Mouse (Mus musculus) embryonic fibroblast, embryonic 13.5 days (primary cell): ENCODE data around the gene Ptger2. TPM values are rescaled to one million over a fixed set of nuclear protein-coding genes. Genes with fewer than 3 reads are reported as not detected.

Experiments used
- H3K27ac ChIP-seq: 2 replicates; pipeline ENCODE4 v1.5.1; 2012; ENCODE audit warnings: low read length, control low read depth, inconsistent platforms; ENCODE audit not compliant: insufficient read depth
- H3K4me1 ChIP-seq: 2 replicates; pipeline ENCODE4 v1.6.1; 2011; ENCODE audit warnings: low read length; ENCODE audit not compliant: control insufficient read depth, insufficient read depth
- H3K4me3 ChIP-seq: 2 replicates; pipeline ENCODE4 v1.5.1; 2011; ENCODE audit warnings: mild to moderate bottlenecking, control low read depth, low read length; ENCODE audit not compliant: insufficient read depth
- CTCF ChIP-seq: IDR thresholded peaks from 2 replicates; pipeline ENCODE4 v1.5.1; 2011; ENCODE audit warnings: mild to moderate bottlenecking, control low read depth, low read length, moderate library complexity, borderline replicate concordance; ENCODE audit not compliant: insufficient read depth
- POLR2A ChIP-seq: IDR thresholded peaks from 2 replicates; pipeline ENCODE4 v1.6.1; 2011; ENCODE audit warnings: low read depth, mild to moderate bottlenecking, control low read depth, low read length, moderate library complexity
- polyA plus RNA-seq: library from polyadenylated mRNA; stranded (reverse); fragments of >200 nt; gene quantifications from 2 replicates; pipeline ENCODE4 v1.2.4, GENCODE M21; 2011; ENCODE audit warnings: low read depth; ENCODE audit not compliant: missing spikeins, insufficient read length

The Ptger2 gene
- polyA plus RNA-seq, 1 experiment = 0.23 TPM

DNA sequence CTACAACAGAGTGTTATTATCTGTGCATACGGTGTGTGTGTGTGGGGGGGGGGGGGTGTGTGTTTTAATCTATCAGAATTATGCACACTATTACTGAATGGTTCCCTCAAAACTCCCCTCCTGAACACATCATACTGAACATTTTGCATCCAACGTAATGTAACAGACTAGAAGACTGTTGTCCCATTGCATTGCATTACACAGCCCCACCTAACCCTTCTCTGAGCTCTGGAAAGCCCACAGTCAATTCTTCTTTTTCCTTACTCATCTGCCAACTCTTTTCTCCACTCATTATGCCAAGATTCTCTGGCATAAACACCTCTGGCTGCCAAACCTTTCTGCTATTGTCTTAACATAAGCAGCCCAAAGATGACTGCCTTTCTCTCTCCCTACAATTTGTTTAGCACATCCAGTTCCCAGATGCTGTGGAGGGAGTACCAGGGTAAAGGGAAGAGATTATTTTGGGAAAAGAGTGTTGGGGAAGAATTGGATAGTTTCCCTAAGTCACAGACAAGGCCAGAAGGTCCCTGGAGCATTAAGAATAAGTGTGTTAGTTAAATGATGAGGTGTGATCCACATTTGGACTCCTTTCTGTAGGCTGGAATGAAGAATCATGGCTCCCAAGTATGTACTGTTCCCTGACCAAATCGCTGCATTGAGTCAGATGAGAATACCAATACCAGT, 12.2 kb downstream of the Ptger2 start:
- Histone ChIP-seq H3K4me1 (peaks cover under 1% of the 10 kb centered on the region; the same call in 1 of the 2 replicates), H3K27ac (no peak overlapping the region), H3K4me3 (no peak overlapping the region)
- no peak for TF ChIP-seq CTCF
- no peak for TF ChIP-seq POLR2A

DNA sequence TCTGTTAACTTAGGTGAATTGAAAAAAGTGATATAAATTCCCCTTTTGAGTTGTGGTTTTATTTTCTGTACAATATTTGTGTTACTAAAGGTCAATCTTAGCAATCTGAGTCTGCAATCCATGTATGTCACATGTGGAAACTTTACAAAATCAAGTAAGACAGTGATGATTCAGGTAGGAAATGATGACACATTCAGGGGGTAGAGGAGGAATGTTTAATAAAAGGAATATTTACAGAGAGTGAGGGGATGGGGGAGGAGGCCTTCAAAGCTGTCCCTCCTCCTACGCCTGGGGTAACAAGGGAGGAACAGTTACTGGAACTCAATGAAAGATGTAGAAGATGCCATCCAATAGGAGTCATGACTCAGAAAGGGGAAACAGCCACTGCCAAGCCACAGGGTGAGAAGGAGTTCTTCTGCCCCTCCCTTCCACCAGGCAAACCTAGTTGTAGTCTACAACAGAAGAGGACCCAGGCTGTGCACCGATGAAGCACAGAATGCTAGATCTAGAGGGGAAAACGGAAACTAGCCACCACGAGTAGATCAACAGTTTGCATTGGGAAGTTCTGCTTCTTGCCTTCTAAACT, 17.8 kb downstream of the Ptger2 start:
- H3K4me3 ChIP-seq = no peak overlapping the region
- peaks cover 2% of the 10 kb centered on the region; the same call in 1 of the 2 replicates for H3K4me1 ChIP-seq
- peak overlapping the region; percentile 50; the same call in 1 of the 2 replicates for H3K27ac ChIP-seq
- TF ChIP-seq CTCF = no peak
- no peak for TF ChIP-seq POLR2A

DNA sequence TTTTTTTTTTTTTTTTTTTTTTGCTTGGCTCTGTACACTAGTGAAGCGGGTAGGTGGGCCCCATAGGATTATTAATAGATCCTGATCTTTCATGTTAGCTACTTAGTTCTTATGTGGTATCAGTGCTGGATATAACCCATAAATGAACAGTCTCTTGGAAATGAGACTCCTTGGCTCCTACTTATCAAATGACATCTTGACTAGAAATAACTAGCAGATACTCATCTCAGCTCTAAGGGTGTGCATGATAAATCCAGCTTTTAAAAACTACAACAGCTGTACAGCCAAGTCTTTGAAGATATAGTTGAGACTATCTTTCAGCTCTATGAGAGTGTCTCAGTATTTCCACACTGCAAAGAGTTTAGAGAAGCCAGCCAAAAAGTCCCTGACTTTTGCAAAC, 21.2 kb downstream of the Ptger2 start:
- no peak overlapping the region for H3K27ac ChIP-seq
- no peak for TF ChIP-seq CTCF
- peaks cover 2% of the 10 kb centered on the region; the same call in 1 of the 2 replicates for H3K4me1 ChIP-seq
- no peak overlapping the region for H3K4me3 ChIP-seq

DNA sequence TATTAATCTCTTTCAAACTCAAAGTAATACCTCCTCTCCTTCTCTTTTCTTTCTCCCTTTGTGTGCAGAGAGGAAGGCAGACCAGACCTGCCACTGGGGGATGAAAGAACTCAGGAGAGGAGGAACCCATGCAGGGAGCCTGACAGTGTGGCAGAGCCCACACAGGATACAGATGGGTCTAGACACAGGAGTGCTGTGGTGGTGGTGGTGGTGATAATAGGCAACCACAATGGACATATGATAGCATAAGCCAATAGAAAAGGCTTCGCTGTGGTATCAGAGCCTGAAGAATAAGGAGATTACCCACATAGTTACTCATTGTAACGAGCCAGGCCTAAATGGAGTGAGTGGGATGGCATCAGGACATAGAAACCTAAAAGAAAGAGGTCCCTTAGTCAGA, 23.3 kb downstream of the Ptger2 start:
- no peak overlapping the region for H3K4me3 ChIP-seq
- no peaks in the 10 kb centered on the region for H3K4me1 ChIP-seq
- H3K27ac ChIP-seq = no peak overlapping the region
- TF ChIP-seq POLR2A (no peak), CTCF (no peak)

DNA sequence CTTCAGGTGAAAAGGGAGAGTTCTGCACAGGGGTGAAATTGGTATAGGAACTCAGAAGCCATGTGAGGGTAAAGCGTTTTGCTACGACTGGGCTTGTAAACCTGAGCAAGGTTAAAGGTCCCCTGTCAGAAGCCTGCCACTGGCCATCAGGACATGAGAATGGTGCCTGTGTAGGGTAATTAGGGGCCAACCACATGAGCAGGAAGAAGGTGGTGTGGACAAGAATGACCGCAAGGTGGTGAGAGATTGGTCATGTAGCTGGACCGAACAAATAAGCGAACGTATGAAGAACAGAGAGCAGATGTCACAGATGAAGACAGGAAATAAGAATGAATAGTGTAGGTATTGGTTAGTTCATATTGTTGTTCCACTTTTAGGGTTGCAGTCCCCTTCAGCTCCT, 23.7 kb downstream of the Ptger2 start:
- Histone ChIP-seq H3K4me1 (no peaks in the 10 kb centered on the region), H3K4me3 (no peak overlapping the region), H3K27ac (no peak overlapping the region)
- TF ChIP-seq CTCF (no peak), POLR2A (no peak)

DNA sequence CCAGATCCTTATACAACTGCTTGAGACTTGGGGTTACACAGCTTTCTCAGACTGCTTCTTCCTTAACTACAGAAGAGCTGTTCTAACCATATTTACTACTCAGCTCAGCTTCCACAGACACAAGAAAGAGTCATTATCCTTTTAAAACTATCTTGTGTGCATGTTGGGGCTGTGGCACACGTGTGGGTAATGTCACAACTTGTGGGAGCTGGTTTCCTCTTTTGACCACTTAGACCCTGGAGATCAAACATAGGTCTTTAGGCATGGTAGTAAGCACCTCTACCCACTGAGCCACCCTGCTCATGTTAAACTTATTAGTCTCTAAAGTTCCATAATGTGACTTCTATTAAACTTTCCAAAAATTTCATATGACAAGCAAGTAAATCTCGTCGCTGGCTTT, 33.6 kb downstream of the Ptger2 start:
- H3K4me3 ChIP-seq = no peak overlapping the region
- H3K27ac ChIP-seq = no peak overlapping the region
- no peak for TF ChIP-seq CTCF
- no peak for TF ChIP-seq POLR2A
- H3K4me1 ChIP-seq = no peaks in the 10 kb centered on the region

DNA sequence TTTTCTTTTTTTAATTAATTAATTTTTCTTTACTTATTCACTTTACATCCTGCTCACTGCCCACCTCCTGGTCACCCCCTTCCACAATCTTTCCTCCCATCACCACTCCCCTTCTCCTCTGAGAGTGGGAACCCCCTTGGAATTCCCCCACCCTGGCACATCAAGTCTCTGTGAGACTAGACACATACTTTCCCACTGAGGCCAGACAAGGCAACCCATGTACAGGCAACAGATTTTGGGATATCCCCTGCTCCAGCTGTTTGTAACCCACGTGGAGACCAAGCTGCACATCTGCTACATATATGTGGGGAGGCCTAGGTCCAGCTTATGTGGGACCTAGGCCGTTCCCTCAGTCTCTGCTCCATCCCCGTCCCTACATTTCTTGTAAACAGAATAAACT, 46.3 kb downstream of the Ptger2 start:
- no peak for TF ChIP-seq POLR2A
- no peak for TF ChIP-seq CTCF
- no peaks in the 10 kb centered on the region for H3K4me1 ChIP-seq
- no peak overlapping the region for H3K4me3 ChIP-seq
- no peak overlapping the region for H3K27ac ChIP-seq

DNA sequence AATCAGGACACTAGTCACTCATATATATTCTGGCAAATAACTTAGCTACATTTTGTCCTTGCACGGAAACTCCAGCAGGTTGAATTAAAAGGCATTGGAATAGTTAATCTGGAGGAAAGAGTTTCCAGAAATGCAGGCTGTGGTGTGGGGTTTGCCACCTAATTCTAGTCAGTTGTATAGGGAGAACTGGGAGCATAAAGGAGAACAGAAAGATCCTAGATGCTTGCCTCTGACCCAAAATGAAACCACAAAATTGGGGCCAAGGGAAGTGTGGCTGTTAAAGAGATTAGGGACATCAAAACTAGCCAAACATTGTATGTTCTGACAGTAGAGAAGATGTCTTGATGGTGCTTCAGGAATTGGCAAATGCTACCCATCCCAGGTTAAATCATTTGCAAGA, 48.6 kb downstream of the Ptger2 start:
- Histone ChIP-seq H3K4me1 (no peaks in the 10 kb centered on the region), H3K4me3 (no peak overlapping the region), H3K27ac (no peak overlapping the region)
- TF ChIP-seq CTCF (no peak), POLR2A (no peak)

DNA sequence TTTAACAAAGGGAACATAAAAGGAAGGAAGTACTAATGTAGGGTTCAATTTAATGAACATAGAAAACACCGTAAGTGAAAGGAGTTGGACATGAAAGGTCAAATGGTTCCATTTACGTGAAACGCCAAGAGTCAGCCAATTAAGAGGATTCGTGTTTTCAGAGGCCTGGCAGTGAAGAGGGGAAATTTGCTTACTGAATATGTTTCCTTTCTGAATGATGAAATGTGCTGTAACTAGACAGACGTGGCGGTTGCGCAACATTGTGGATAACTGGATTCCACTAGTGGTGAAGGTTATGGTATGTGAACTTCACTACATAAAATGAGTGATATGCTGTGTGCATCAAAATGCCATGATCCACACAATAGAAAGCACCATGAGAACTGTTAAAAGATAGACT, 50.1 kb downstream of the Ptger2 start:
- Histone ChIP-seq H3K27ac (peak overlapping the region; percentile 47), H3K4me3 (no peak overlapping the region), H3K4me1 (no peaks in the 10 kb centered on the region)
- TF ChIP-seq POLR2A = no peak
- no peak for TF ChIP-seq CTCF

DNA sequence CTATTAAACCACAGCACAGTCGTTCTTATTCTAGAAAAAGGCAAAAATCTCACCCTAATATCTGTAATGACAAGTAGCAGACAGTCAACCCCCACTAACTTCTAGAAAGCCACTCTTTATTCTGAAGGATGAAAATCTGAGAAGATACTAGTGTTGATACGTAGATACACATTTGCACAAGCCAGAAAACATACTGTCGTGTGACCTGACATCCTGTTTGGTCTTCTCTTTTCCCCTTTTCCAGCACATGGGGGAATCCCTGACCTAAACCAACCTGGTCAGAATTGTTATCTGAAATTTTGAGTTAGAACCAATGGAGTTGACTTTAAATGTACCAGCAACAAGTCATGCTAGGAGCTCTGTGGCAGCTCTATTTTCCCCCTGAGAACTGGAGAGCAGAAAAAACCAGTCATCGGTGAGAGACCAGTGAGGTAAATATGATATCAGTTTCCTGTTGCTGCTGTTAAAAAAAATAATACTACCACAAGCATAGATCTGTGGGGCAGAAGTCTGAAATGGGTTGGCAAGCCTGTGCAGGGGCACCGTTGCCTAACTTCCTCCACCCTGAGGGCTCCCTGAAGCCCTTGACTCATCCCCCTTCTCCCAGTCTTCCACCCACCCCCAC, 53.0 kb downstream of the Ptger2 start:
- no peak for TF ChIP-seq POLR2A
- no peak for TF ChIP-seq CTCF
- Histone ChIP-seq H3K27ac (no peak overlapping the region), H3K4me3 (no peak overlapping the region), H3K4me1 (no peaks in the 10 kb centered on the region)

DNA sequence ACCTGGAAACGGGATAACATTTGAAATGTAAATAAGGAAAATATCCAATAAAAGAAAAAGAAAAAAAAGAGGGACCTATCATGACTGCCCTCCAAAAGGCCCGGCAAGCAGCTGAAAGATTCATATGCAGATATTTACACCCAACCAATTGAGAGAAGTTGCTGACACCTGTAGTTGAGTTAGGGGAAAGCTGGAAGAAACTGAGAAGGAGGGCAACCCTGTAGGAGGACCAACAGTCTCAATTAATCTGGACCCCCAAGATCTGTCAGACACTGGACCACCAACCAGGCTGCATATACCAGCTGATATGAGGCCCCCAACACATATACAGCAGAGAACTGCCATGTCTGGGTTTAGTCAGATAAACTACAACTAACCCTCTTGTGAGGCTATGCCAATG, 60.1 kb downstream of the Ptger2 start:
- TF ChIP-seq CTCF = no peak
- no peak for TF ChIP-seq POLR2A
- no peak overlapping the region for H3K4me3 ChIP-seq
- H3K4me1 ChIP-seq = no peaks in the 10 kb centered on the region
- no peak overlapping the region for H3K27ac ChIP-seq
